Mouse (Mus musculus): ENCODE results near the gene Tyr.

GRCm38 (mm10) chr7:87539031-87539430 is 45.7 kb upstream of the Tyr start:
- TF ChIP-seq GATA1 (IDR thresholded peaks at IDR 0.05; ENCODE audit: borderline replicate concordance, low read length) (no peak), FLI1 (IDR thresholded peaks at IDR 0.05; ENCODE audit: low read length) (no peak)
